Mouse (Mus musculus) heart, adult 8-10 months (tissue): ENCODE results near the gene Srp68. TPM values are rescaled to one million over a fixed set of nuclear protein-coding genes. Genes with fewer than 3 reads are reported as not detected.
A peak's percentile ranks its signal among the peaks of the same experiment; 100 is the strongest.

ENCODE experiments used
- DNase-seq: peaks from one replicate; pipeline ENCODE4 v3.0.0; 2022; ENCODE audit warnings: low spot score
- total RNA-seq, 4 experiments: library from RNA; stranded (reverse); gene quantifications; 2 replicates each; pipeline ENCODE4 v1.2.4; 2022

Srp68 gene
- total RNA-seq, result 10 to 100 TPM; 61.3 to 72.1 (median 66.2) TPM

DNA sequence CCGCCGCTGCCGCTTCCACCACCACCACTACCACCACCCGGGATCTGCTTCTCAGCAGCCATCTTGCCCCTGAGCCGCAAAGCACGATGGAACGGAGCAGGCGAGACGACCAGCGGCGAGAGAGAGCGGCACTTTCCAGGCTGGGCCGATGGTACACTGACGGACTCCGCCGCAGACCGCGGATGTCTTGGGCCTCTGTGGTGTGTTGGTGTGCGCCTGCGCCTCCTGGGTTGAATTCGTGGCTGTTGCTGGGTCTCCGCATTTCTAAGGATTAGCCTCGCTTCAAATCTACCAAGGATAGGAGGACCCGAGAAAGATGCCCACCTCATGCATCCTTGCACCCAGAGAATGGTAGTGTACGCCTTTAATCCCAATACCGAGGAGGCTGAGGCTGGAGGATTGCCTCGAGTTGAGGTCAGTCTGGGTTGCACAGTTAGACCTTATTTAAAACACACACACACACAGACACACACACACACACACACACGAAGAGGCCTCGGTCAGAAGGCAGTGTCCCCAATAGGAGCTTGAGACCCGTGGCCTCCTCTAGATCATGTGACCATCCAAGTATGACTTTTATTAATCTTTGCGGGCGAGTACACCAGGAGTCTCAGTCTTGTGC lies at the start of gene Srp68:
TSS of gene Srp68 (minus strand) at position 173 of the 622 bp plus-strand sequence.
- peak; percentile 95 for DNase-seq

DNA sequence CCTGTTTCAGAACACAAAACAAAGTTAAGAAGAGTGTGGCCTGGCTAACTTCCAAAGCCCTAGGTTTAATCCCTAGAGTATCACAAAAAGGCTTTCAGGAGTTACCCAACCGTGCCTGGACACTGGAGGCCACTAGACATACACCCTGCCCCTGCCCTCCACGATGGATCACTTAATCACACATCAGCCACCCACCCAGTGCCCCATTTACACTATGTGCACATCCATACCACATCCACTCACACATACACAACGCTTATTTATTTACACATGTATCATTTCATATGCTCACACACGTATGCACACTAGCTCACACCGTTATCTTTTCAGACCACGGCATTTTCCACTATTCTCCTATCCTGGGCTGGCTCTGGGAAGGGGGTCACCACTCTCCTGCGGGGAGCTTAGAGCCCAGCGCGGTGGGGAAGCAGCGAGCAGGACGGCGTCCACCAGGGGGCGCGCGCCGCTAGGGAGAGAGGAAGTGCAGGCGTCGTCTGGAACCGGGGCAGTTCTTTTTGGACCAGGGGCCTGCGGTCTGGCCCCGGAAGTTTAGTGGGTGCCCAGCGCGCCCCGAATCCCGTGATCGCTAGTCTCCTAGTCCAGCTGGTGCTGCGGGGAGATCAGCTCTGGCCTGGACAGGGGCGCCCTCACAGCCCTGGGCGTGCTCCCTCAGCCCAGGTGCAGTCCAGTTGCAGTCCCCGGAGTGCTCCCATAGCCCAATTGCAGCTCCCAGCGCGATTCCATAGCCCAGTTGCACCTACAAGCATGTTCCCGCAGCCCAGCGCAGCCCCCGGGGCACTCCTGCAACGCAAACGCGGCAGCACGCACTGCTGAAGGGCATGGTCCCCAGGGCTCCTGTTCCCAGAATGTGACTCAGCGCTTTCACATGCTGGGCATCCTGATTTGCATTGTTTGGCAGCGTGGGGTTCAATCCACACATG lies 45.0 kb upstream of the Srp68 start:
- peak; percentile 76 for DNase-seq

DNA sequence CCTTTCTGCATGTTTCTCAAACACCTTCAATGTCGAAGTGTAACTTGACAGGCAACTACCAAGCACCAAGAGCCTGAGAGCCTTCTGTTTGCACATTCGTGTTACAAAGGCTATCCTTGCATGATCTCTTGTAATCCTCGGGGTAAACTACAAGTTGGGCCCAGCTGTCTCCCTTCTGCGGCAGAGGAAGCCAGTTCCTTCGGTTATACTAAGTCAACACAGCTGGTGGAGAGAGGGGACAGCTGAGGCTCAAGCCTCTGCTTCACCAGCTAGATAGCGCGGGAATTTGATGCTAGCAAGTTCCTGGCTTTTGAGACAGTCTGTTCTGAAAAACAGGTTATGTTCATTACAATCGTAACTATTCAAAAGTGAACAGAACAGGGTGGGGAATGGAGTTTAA lies 38.3 kb upstream of the Srp68 start:
- DNase-seq, result no peak

DNA sequence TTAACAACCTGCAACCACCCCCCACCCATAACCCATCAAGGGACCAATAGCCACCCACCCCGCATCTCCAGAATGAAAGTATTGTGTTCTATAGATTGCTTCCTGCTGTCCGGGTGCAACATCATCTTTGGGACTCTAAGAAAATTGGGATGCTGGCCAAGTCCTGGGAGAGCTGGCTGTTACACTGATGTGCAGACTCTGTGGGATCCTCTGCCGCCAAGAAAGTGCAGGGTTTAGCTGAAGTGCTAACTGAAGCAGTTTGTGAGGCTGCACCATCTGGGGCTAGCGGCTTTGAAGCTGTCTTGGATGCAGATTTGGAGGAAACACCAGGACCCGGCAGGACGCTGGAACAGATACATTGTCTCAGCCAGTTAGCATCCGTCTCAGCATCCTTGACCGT lies 37.2 kb upstream of the Srp68 start:
- no peak for DNase-seq

DNA sequence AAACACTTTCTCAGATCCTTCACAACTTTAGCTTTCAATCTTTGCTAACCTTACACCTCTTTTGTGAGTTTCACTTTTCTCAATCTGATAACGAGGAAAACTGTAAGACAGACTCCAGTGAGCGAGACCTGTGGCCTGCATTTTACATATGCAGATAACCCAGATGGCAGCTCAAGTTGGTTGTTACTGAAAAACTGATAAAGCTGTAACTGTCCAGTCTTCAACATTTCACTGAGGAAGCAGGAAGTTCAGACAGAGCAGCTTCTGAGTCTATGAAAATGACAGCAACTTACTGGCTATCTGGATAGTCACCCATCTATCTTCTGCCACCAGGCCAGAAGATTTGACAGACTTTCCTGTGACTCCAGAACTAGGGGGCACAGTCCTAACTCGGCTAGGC lies 35.6 kb upstream of the Srp68 start:
- no peak for DNase-seq

DNA sequence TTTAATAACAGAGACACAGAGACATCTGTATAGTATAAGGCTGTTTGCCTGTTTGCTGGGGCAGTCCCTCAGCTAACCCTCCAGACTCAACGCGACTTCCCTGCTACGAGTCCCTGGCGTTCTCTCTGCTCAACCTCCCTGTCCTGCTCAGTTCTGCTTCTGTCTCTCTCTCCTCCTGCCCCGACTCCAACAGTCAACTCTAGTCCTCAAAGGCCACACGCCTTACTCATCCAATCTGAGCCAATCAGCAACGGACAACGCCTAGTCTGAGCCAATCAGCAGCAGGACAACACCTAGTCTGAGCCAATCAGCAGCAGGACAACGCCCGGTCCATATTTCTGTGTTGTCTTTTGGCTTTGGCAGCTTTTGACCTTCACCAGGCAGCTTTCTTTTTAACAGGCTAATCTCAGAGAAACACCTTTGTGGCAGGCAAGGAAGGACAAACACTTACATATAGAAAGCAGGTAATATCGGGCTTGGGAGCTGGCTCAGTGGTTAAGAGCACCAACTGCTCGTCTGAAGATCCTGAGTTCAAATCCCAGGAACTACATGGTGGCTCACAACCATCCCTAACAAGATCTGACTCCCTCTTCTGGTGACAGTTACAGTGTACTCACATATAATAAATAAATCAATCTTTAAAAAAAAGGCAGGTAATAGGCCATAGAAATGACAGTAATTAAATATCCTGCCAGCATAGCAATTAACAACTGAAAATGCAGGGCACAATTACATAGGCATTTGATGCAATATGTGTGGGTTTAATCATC lies 33.9 kb upstream of the Srp68 start:
- no peak for DNase-seq

DNA sequence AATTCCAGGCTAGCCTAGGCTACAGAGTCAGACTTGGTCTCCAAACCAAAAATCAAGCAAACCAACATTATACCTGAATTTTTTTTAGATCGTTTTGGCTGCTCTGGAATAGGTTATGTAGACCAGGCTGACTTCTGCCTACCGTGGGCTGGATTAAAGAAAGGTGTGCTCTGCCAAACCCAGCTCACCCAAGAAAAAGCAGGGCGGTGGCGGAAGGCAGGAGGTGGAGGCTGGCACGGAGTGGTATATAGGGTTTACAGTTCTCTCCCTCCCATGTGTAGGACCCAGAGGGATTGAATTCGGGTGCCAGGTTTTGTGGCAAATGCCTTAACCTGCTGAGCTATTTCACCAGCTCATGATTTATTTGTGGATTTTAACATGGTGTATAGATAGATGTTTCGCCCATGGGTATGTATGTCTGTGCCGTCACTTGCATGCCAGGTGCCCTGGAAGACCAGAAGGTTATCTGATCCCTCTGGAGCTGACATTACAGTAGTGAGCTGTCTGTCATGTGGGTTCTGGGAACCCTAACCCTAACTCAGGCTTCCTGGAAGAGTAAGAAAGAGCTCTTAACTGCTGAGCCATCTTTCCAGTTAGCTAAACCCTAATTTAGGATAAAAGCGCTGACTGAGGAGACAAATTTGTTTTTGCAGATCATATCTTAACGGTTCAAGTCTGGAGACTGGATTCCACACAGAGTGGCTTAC lies 33.2 kb upstream of the Srp68 start, which contains the start of gene Exoc7:
TSS of gene Exoc7 (minus strand) at position 215 of the 707 bp plus-strand sequence.
- DNase-seq, result no peak

DNA sequence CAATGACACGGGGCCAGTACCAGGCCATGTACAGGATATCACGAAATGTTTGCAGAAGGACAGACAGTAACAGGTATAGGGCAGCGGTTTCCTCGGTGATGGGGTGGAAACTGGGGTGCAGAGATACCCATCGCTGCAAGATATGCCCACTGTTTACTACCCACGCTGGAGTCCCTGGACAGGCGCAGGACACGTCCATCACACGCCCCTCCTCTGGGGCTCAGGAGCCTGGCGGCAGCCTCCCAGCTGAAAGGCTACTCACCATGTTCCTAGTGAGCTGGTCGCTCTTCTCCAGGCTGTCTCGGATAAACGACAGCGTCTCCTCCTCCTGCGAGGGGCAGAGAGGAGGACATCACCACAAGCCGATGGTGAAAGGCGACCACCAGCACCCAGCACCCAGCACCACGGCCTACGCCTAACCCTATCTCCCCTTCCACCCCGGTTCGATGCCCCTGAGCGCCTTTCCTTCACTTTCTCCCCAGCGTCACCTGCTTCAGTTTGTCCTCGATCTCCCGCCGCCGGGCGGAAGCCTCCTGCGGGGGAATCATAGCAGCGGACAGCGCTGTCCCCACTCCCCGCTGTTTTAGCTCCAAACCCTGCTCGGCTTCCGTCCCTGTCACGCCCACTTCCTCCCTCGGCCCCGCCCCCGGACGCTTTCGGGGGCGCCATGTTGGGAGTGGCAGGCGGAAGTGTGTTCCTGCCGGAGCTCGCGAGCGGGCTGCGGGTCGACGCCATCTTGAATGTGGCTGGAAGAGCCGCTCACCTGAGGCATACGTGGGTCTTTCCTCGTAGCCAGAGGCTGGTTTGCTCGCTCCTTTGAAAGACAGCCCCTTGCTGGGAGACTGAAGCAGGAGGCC lies 32.3 kb upstream of the Srp68 start:
- peak; percentile 88 for DNase-seq

DNA sequence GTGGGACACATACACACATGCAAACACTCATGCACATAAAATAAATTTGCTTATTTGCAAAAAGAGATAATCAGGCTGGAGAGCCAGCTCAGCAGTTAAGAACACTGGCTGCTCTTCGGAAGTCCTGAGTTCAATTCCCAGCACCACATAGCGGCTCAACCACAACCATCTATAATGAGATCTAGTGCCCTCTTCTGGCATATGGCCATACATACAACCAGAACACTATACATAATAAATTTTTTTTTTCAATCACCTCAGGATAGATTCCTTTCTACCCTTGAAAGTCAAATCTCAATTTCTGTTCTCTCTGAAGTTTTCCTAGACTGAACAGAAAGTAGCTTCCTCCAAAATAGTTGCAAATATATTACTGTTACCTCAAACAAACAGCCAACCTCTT lies 31.4 kb upstream of the Srp68 start:
- no peak for DNase-seq

DNA sequence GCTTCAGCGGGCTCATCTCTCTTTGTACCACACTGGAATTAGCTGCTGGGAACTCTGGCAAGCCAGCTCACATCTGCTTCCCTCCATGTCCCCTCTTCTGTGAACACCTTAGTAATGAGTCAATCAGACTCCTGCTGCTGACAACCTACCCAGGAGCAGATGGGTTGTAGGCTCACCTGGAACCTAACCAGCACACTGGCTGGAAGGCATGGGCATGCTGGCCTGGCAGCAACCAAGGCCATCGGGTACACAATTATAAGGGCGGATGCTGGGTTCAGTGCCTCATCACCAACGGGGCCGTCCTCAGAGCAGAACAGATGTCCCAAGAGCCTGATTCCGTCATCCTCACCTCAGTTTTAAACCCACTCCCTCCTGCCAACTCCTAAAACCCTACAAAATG lies 24.6 kb upstream of the Srp68 start:
- no peak for DNase-seq

DNA sequence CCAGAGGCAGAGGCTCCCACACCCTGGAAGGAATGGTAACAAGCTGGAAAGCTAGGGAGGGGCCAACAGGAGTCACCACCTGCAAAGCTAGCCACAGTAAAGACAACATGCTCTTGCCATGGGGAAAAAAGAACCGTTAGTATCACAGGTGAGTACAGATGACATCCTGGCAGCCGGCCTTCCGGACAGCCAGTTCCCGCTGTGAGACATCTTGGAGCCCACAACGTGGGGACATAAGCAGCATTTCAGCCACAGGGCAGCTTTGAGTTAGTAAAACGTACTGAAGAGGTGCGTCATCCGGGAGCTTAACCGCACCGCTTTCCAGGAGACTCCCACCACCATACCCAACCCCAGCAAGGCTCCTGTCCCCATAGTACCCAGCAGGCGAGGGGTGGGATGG lies 24.2 kb upstream of the Srp68 start:
- no peak for DNase-seq

DNA sequence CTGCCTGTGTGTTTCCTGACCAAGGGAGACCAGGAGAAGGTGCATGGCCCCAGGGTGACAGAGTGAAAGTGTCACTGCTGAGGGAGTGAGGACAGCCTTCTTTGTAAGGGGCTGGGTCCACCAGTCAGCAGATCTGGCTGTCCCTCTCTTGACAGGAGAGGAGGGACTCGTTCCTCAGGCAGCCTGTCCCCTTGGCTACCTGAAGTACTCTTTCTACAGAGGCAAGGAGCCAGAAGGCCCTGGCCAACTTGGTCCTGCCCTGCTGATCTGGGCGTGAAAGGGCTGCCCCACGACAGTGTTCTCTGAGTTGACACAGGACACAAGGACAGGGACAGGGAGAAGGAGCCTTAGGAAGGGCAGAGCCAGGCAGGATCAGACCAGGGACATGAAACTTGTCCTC lies 23.0 kb upstream of the Srp68 start:
- DNase-seq, result no peak

DNA sequence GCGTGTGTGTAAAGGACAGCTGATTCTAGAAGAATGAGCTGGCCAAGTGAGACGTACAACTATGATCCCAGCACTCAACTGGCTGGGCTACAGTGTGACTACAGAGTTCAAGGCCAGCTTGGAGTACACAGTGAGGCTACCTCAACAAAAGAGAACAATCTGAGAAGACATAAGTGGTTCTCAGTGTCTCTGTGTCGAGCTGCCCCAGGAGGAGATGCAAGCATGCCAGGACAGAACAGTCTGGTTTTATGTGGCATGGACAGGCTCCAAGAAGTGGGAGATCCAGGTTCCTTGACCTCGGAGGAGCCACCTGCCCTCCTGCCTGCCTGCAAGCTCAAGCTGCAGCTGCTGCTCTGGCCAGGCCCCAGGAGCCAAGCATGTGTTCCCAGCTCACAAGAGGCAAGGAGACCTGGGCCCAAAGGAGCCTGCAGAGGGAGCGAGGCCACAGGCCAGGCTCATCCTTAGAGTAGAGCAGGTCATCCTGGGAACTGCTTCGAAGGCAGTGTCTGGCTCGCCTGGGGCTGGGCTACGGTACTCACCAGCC lies 22.2 kb upstream of the Srp68 start:
- DNase-seq, result no peak

DNA sequence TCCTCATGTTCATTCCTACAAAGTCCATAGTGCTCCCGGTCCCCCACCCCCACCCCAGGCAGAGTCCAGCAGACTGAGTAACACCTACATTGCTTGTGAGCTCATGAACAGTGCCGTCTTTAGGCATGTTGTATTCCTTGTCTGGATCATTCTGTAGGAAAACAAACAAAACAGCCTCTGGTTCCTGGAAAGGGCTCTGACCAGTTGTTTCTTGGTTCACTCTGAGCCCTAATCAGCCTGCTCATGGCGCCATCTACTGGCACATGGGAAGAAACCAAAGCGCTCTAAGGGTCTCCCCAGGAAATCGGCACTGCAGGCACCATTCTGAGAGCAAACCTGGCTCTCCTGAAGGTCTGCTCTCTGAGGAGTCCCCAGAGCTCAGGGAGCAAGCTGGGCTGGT lies 20.3 kb upstream of the Srp68 start:
- DNase-seq, result no peak

DNA sequence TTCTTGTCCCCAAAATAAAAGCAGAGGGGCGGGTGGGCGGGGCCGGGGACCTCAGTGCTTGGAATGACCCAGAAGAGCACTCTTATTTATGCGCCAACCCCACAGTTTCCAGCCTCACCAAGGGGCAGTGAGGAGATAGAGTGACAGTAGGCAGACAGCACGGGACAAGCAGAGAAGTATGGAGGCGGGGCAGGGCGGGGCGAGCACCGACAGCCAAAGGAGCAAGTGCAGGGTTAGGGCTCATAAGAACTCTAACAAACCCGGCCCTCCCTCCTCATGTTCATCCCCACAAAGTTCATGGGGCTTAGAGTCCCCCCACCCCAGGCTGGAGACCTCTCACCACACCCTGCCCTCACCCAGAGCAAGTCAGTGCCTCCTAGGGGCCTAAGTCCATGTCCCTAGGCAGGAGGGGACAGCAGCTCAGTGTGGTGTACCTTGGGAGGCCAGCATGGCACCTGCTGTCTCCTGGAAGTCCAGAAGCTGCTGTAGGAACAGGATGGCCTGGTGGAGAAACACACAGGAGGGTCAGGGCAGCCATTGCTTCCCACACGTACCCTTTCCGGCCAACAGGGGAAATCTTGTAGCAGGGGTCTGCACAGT lies 19.6 kb upstream of the Srp68 start:
- no peak for DNase-seq

DNA sequence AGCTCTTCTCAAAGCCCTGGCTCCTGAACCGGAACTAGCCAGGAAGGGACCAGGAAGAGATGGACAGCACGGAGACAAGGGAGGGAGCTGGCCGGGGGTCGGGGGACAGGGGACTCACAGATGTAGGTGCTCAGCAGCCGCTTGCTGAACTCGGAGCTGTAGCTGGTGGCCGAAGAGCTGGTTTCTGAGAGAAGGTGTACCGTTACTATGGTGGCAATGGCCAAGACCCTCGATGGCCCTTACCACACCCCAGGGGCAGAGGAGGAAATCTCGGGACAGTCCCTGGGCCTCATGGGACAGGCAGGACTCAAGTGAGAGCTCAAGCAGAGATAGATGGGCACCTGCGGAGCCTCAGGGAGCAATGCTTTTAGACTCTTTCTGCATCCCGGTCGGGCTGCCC lies 18.4 kb upstream of the Srp68 start:
- no peak for DNase-seq

DNA sequence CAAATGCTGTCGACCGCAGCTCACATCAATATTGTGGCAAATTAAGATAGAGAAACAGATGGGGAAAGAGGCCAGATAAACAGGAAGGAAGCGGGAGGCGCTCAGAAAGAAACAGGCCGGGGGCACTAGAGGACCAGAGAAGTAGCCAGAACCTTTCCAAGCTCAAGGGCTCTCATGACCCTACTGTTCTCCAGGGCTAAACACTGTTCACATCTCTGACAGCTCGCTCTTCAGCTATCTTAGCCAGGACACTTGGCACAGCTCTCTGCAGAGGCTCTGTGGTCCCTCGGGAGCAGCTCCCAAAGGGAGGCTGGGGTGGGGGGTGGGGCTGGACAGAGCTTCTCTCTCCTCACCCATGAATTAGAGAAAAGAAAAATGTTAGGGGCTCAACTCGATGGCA lies 16.5 kb upstream of the Srp68 start:
- no peak for DNase-seq

DNA sequence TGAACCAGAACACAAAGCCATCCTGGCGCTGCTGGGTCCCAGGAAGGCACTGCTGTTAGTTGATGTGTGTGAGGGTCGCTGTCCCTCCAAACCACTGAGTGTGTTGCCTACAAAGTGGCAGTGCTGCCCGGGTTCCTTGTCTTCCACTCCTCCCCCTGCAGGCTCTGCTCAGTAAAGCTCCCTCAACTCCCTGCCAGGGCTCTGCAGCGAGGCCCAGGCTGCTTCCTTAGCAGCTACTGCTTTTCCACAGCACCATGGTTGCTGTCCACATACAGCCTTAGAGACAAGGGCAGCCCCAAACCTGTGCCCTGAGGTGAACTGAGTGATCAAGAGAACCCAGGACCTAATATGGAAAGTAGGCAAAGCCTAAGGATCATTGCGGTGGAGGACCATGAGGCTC lies 13.3 kb upstream of the Srp68 start:
- no peak for DNase-seq

DNA sequence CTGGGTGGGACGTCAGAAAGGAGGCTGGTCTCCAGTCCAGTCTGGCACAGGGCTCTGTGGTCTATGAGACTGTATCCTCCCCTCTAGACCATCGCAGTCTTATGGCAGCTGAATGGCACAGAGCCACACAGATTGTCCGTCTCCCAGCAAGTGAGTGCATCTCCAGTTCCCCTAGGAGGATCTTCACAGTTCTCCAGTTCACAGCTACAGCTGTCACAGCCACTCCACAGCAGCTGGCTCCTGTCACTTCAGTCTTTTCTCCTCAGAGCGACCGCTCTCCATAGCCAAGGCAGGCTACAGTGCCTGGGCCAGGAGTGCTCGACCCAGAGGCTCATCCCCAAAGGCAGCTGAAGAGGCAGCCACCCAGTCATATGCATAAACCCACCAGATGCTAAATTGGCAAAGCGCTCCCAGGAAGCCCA lies 11.8 kb upstream of the Srp68 start:
- DNase-seq, result peak; percentile 36

DNA sequence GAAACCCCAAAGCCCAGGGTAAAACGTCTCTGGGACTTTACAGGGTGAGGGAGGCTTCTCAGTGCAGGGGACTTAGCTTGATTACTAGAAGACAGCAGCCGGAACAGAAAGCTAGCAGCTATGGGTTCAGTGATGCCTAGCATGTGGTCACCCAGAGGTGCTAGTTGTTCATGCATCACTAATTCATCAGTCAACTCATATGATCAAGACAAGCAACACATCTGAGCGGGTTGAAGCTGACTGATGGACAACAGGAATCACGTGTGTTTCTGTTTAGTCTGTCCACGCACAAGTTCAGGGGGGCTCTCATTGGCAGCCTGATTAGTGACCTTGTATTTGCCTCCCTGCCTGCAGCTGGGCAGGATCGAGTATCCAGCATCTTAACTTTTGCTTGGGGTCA lies 10.0 kb upstream of the Srp68 start:
- DNase-seq, result no peak
